Mouse (Mus musculus): ENCODE results near the gene Bckdha.

Gene Bckdha

GRCm38 (mm10) chr7:25681341-25682231 lies 22.8 kb upstream of the Bckdha start:
- DNase-seq, result peak; percentile 55 to 73

GRCm38 (mm10) chr7:25680514-25681258 lies 21.9 kb upstream of the Bckdha start, which contains the start of gene B9d2:
Gene B9d2, plus strand, starts transcription at chr7:25680780.
- DNase-seq, result peak; percentile 92 to 96

DNA sequence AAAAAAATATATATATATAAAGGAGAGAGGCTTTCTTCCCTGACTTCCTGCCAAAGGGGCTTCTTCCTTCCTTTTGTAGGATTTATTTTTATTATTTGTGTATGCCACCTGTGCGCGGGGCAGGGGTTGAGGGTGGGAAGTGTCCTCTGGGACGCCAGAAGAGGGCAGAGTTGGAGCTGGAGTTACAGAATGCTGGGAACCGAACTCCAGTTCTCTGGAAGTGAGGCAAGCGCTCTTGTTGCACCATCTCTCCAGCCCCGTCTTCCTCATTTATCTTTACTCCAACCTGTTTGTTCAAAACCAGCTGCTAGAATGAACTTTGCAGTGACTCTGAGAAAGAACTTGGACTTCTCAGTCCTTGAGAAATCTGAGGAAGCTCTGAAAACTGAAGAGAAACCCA lies 21.2 kb upstream of the Bckdha start:
- DNase-seq, result no peak

GRCm38 (mm10) chr7:25677013-25677412 lies 18.2 kb upstream of the Bckdha start:
- no peak for DNase-seq

DNA sequence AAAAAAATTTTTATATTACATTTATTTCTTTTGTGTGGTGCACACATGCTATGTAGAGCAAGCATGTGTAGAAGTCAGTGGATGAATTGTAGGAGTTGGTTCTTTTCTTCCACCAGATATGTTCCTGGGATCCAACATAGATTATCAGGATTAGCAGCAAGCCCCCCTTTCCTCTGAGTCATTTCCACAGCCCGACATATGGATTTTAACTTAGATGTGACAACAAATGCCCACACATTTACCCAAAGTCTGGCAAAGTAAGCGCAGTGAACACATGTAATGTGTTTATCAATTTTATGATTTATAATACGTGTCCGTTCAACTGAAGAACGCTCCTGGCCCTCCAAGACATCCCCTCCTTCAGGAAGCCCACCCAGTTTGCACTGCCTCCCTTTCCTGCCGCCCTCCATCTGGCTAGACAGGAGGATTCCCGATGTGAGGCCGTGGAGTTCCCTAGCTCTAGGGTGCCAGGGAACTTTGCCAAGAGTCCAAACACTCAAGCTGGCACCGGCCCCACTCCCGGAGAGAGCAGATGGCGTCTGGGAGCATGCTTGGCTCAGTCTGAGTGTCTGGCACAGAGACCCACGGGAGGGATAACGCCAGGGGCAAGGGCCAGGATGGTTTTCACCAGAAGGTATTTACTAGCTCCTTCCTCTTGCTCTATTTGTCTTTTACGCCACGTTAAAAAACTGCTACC lies 17.5 kb upstream of the Bckdha start:
- no peak for DNase-seq

DNA sequence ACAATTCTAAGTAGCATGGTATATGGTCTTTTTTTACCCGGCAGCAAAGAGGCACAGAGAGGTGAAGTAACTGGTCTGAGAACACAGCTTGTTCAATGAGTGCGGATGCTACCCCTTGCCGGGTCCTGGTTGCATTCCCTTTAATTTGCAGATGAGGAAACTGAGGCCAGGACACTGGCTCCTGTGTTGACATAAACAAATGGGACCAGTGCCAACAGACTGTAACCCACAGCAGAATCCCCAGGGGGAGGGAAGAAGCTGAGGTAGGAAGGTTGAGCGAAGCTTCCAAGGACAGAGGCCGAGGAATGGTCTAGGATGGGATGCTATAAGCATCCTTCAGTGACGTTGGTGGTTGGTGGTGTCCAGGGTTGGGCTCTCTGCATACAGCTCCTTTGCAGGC lies 16.6 kb upstream of the Bckdha start:
- DNase-seq, result no peak

- DNase-seq, result no peak
Observed at GRCm38 (mm10) chr7:25674719-25675300, 16.0 kb upstream of the Bckdha start, which contains the start of gene Tmem91. Gene Tmem91, minus strand, starts transcription at chr7:25675166.

- DNase-seq, result no peak
Observed at GRCm38 (mm10) chr7:25674297-25674696, 15.5 kb upstream of the Bckdha start.

DNA sequence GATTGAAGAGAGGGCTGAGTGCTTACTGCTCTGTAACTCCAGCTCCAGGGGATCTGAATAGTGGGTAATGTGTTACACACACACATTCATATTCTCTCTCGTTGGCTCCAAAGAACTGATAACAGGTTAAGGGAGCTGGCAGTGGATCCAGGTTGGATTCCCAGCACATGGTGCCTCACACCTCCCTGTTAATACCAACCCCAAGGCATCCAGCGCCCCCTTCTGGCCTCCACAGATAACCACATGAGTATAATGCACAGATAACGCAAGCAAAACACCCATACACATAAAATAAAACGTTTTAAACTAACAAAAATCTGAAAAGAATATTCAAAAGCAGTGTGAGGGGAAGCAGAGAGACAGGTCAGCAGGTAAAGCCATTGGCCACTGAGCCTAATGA lies 13.7 kb upstream of the Bckdha start:
- DNase-seq, result no peak

GRCm38 (mm10) chr7:25671686-25672085 lies 12.9 kb upstream of the Bckdha start:
- DNase-seq, result no peak

DNA sequence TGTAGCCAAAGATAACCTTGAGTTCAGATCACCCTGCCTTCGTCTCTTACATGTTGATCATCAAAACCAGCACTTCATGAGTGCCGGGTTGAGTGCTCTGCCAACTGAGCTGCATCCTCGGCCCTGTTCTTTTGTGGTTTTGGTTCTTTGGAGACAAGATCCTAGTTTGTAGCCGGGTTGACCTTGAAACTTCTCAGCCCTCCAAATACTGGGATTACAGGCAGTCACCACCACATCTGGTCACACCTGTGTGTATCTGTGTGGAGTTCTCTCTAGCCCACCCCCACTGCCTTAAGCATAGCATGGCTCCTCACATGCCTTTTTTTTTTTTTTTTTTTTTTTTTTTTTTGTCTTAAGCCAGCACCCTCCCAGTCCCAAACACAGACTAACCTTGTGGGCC lies 11.3 kb upstream of the Bckdha start:
- no peak for DNase-seq

- DNase-seq, result no peak
Observed at GRCm38 (mm10) chr7:25669631-25670030, 10.8 kb upstream of the Bckdha start.

DNA sequence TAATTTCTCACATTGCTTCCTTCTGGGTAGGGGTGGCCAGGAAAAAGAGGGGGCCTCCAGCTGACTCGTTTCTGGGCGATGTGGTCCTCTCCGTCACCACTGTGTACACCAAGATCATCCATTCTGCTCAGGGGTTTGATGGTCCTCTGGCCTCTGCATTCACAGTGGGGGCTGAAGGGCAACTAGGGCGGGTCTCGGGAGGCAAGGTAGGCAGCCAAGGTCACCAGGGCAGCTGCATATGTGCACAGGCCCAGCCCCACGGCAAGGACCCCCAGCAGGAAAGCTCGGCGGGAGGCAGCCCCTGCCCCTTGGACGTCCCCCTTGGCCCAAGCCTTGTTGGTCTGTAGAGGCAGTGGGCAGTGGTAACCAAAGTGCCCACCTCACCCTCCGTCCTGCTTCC lies 10.4 kb upstream of the Bckdha start:
- no peak for DNase-seq

DNA sequence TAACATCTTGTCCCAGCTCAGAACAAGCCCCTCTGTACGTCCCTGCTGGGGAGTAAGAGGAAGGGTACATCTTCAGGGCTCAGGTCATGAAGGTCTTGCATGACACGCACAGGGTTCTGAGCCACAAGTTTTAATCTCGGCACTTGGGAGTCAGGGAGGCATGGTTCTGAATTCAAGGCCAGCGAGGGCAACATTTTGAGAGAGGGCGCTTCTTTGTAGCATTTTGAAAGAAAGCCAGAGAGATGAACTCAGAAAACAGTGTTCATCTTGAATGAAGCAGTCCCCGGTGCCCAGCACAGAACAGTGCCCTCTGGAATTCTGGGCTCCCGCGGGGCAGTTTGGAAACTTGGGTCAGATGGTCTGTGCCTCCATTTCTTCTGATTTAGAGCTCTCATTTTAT lies 7.6 kb upstream of the Bckdha start:
- DNase-seq, result no peak

- no peak for DNase-seq
Observed at GRCm38 (mm10) chr7:25657785-25658184, 996 bp downstream of the Bckdha start.

- DNase-seq, result no peak
Observed at GRCm38 (mm10) chr7:25655601-25656428, 3.0 kb downstream of the Bckdha start.

DNA sequence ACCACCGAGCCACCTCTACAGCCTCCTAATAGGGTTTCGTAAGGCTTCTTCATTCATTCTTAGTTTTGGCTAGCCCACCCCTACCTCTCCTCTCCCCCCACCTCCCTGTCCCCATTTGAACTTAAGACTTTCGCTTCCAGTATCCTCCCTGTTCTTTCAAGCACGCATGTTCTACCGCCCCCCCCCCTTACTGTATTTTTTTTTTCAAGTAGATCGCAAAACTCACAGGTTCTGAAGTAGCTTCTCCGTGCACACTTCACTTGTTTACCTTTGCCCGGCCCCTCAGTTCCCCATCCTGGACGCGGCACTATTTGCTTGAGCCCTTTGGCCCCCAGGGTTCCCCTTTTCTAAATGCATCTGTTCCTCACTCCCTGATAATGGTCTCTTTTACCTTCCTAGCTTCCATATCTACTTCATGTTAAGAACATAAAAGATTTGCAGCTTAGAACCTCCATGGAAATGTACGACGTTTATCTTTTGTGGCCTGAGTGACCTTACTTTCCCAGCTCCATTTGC lies 6.5 kb downstream of the Bckdha start:
- DNase-seq, result no peak

DNA sequence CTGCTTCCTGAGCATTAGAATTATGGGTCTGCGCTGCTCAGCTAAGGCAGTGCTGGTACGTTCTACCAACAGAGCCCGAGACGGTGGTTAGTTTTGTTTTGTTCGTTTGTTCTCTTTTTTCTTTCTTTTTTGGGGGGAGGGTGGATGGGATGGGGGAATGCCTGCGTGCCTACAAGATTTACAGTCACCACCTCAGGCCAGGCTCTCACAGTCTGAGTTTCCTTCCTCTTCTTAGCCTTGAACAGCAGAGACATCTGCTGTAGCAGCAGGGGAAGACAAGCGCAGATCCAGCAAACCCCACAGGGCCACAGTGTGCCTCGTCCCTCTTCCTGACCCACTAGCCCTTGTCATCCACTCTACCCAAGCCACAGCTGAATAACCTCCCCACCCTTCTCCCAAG lies 7.5 kb downstream of the Bckdha start:
- DNase-seq, result peak in 1 of 2 experiments; percentile 60

DNA sequence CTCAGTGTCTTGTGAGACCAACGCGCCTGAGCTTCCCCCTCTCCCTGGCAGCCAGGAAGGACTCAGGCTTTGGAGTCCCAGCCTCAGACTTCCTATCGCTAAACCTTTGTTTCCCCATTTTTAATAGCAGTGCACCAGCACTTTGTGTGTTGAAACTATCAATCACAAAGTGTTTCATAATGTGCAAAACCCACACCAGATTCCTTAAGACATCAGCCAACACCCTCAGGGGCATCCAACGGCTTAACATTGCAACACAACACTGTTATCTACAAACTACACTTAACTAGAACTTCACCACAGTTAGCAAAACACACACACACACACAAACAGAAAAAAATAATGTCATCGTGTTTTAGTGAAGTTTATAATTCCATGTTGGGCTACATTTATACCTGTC lies 8.9 kb downstream of the Bckdha start:
- DNase-seq, result no peak

GRCm38 (mm10) chr7:25647574-25648123 lies 11.1 kb downstream of the Bckdha start:
- peak; percentile 70 to 84 for DNase-seq

DNA sequence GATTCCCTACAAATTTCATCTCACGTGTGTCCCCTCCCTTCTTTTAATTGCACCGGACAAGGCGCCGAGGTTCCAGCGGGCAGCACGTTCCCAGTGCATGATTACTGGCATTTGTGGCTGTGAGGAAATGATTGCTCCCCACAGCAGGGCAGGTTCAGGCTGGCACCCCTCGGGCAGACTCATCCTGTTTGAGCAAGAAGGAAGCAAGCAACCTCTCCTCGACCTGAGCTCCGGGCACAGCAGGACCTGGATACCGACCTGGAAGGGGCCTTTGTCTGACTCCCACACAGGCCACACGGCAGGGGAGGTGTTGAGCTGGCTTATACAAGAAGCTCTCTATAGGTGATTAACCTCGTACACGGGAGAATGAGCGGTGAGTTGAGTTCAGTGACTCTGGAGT lies 13.7 kb downstream of the Bckdha start:
- DNase-seq, result no peak
